Mouse (Mus musculus) megakaryocyte-erythroid progenitor cell, adult 5-6 weeks (primary cell): ENCODE measurements around the gene Tmem164. TPM values are rescaled to one million over a fixed set of nuclear protein-coding genes. Genes with fewer than 3 reads are reported as not detected.

Source experiments
- ATAC-seq: replicated peaks from 2 replicates; pipeline ENCODE4 v1.8.0; 2016; ENCODE audit warnings: mild to moderate bottlenecking, inconsistent platforms; ENCODE audit not compliant: severe bottlenecking, poor library complexity, low FRiP score, low TSS enrichment
- total RNA-seq, 2 experiments: library from RNA; stranded (forward) in 1 of 2; stranded (reverse) in 1 of 2; fragments of 200-1000, 215-1000 nt in 1 of 2; fragments of >200 nt in 1 of 2; fragmentation: Nextera tagmentation in 1 of 2; gene quantifications; 2 replicates each; pipeline ENCODE4 v1.2.3; 2014 to 2017

Tmem164 gene
- total RNA-seq, 2 experiments from 2014 or later = 35.3 to 44.4 TPM

GRCm38 (mm10) chrX:142729482-142729881, 48.3 kb downstream of the Tmem164 start:
- no peak for ATAC-seq

GRCm38 (mm10) chrX:142737099-142737498, 55.9 kb downstream of the Tmem164 start:
- ATAC-seq = 0 out of 2 replicates have a peak, but pooled peaks have one; percentile 57

GRCm38 (mm10) chrX:142737719-142738118, 56.5 kb downstream of the Tmem164 start:
- ATAC-seq = no peak

- 0 out of 2 replicates have a peak, but pooled peaks have one; percentile 34 for ATAC-seq
Measured at GRCm38 (mm10) chrX:142747428-142747827, 66.2 kb downstream of the Tmem164 start.

- ATAC-seq = no peak
Measured at GRCm38 (mm10) chrX:142748574-142748973, 67.4 kb downstream of the Tmem164 start.

GRCm38 (mm10) chrX:142750775-142751174, 69.6 kb downstream of the Tmem164 start:
- ATAC-seq = no peak

- no peak for ATAC-seq
Measured at GRCm38 (mm10) chrX:142755542-142755941, 74.3 kb downstream of the Tmem164 start.

GRCm38 (mm10) chrX:142760415-142760814, 79.2 kb downstream of the Tmem164 start:
- ATAC-seq = no peak

GRCm38 (mm10) chrX:142763337-142763736, 82.1 kb downstream of the Tmem164 start:
- no peak for ATAC-seq

GRCm38 (mm10) chrX:142769698-142770097, 88.5 kb downstream of the Tmem164 start:
- ATAC-seq = no peak

- no peak for ATAC-seq
Measured at GRCm38 (mm10) chrX:142773658-142774057, 92.5 kb downstream of the Tmem164 start.

- ATAC-seq = no peak
Measured at GRCm38 (mm10) chrX:142776131-142776530, 94.9 kb downstream of the Tmem164 start.

- ATAC-seq = peak; percentile 99
Measured at GRCm38 (mm10) chrX:142778638-142779037, 97.4 kb downstream of the Tmem164 start.

GRCm38 (mm10) chrX:142786160-142787052, 105.2 kb downstream of the Tmem164 start:
- no peak for ATAC-seq

- ATAC-seq = no peak
Measured at GRCm38 (mm10) chrX:142792185-142792584, 111.0 kb downstream of the Tmem164 start.

- no peak for ATAC-seq
Measured at GRCm38 (mm10) chrX:142794069-142794610, 112.9 kb downstream of the Tmem164 start.

- ATAC-seq = no peak
Measured at GRCm38 (mm10) chrX:142804596-142804995, 123.4 kb downstream of the Tmem164 start.

- 0 out of 2 replicates have a peak, but pooled peaks have one; percentile 27 for ATAC-seq
Measured at GRCm38 (mm10) chrX:142806126-142806525, 124.9 kb downstream of the Tmem164 start.

GRCm38 (mm10) chrX:142806620-142807061, 125.4 kb downstream of the Tmem164 start:
- no peak for ATAC-seq

- ATAC-seq = peak; percentile 74
Measured at GRCm38 (mm10) chrX:142808411-142808810, 127.2 kb downstream of the Tmem164 start.

- ATAC-seq = peak; percentile 68; the same call in 1 of the 2 replicates
Measured at GRCm38 (mm10) chrX:142813146-142813545, 131.9 kb downstream of the Tmem164 start.
